7 mouse cellular contexts compared by ENCODE assay signal in the genomic region with DNA sequence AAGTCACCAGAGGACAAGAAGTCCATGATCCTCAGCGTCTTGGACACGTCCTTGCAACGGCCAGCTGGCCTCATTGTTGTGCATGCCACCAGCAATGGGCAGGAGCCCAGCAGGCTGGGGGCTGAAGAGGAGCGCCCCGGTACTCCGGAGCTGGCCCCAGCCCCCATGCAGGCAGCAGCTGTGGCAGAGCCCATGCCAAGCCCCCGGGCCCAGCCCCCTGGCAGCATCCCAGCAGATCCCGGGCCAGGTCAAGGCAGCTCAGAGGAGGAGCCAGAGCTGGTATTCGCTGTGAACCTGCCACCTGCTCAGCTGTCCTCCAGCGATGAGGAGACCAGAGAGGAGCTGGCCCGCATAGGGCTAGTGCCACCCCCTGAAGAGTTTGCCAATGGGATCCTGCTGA. TPM values are rescaled to one million over a fixed set of nuclear protein-coding genes. Genes with fewer than 3 reads are reported as not detected.
DNase-seq lines count a peak whose midpoint lies in the region; ATAC-seq and TF ChIP-seq lines count a peak whose summit lies in the region.

No protein-coding gene starts in this region.

- ATAC-seq in CD4-positive, CD25-positive, alpha-beta regulatory T cell, adult 4 months = no peak

- TF ChIP-seq CTCF in brain, embryonic 14.5 days (IDR thresholded peaks at IDR 0.05; ENCODE audit: borderline replicate concordance, extremely low read depth, insufficient read depth, insufficient read length) = no peak

- H3K27me3 ChIP-seq in limb, embryonic 10.5 days (ENCODE audit: low read depth, poor library complexity, severe bottlenecking) = peaks cover 48% of the 10 kb centered on the region

- no peak for TF ChIP-seq POLR2A in brain, embryonic 14.5 days (IDR thresholded peaks at IDR 0.05; ENCODE audit: borderline replicate concordance, extremely low read depth, insufficient read depth, insufficient read length, poor library complexity, severe bottlenecking)

- peaks cover 19% of the 10 kb centered on the region for H3K4me1 ChIP-seq in limb, embryonic 10.5 days

- peak overlapping the region; percentile 30; the same call in 1 of the 2 replicates for H3K27ac ChIP-seq in limb, embryonic 10.5 days

- DNase-seq in layer of hippocampus, postnatal 10 days (ENCODE audit: low spot score in 2 of 2) = peak; percentile 78 to 82
- no peak for DNase-seq in layer of hippocampus, adult 8-10 months (ENCODE audit: low spot score in 2 of 2)
- peak; percentile 77 for DNase-seq in brain, embryonic 14.5 days (ENCODE audit: low read depth)
- DNase-seq in cerebellum, postnatal 4 days (ENCODE audit: low spot score in 2 of 2) = peak; percentile 59 to 95
- no peak for DNase-seq in limb, embryonic 10.5 days (ENCODE audit: low spot score)
- DNase-seq in adrenal gland, postnatal 4 days (ENCODE audit: low spot score in 2 of 2) = no peak

- WGBS in limb, embryonic 10.5 days = 40% methylated on average over 11 of the region's 11 CpGs

- H3K4me3 ChIP-seq in limb, embryonic 10.5 days = peak overlapping the region; percentile 51

- H3K36me3 ChIP-seq in limb, embryonic 10.5 days = peaks cover 41% of the 10 kb centered on the region

- no peaks in the 10 kb centered on the region for H3K9me3 ChIP-seq in limb, embryonic 10.5 days (replicated peaks)

RNA-seq across cellular contexts. Expression of gene Acr, which starts 19.3 kb away (rescaled TPM):
- total RNA-seq in layer of hippocampus, postnatal 10 days (2021) = 1 to 10 TPM; 1.8 to 3.1 TPM
- 1 to 10 TPM in 3 of 4 experiments, under 1 TPM in 1; 0.95 to 2.1 (median 1.4) TPM for total RNA-seq in layer of hippocampus, adult 8-10 months (2022)
- polyA plus RNA-seq in brain, embryonic 14.5 days (2012; rRNA removed) = 9.4 and 9.7 TPM in 2 replicates
- polyA plus RNA-seq in limb, embryonic 10.5 days (2016; fragmentation: Nextera tagmentation; extraction: Ambion mirVana) = 0.10 TPM in 1 of 2 replicates, not detected in the other
- not detected for polyA plus RNA-seq in CD4-positive, CD25-positive, alpha-beta regulatory T cell, adult 4 months (2017; shearing (Covaris generic))
- total RNA-seq in adrenal gland, postnatal 4 days (2021) = 1 to 10 TPM; 1.9 to 2.8 TPM

RNA-seq across cellular contexts. Expression of gene Rabl2, which starts 42.9 kb away (rescaled TPM):
- 10 to 100 TPM; 31.4 to 36.3 TPM for total RNA-seq in layer of hippocampus, postnatal 10 days (2021)
- total RNA-seq in layer of hippocampus, adult 8-10 months (2022) = 10 to 100 TPM; 27.2 to 41.2 (median 32.7) TPM
- 90.4 and 103 TPM in 2 replicates for polyA plus RNA-seq in brain, embryonic 14.5 days (2012; rRNA removed)
- 64.8 and 65.6 TPM in 2 replicates for polyA plus RNA-seq in limb, embryonic 10.5 days (2016; fragmentation: Nextera tagmentation; extraction: Ambion mirVana)
- 1 to 10 TPM; 1.3 to 2.2 TPM for polyA plus RNA-seq in CD4-positive, CD25-positive, alpha-beta regulatory T cell, adult 4 months (2017; shearing (Covaris generic))
- total RNA-seq in adrenal gland, postnatal 4 days (2021) = 10 to 100 TPM; 17.3 to 18.3 TPM

RNA-seq across cellular contexts. Expression of gene Shank3, which starts 49.4 kb away (rescaled TPM):
- 100 to 1,000 TPM; 221 to 225 TPM for total RNA-seq in layer of hippocampus, postnatal 10 days (2021)
- total RNA-seq in layer of hippocampus, adult 8-10 months (2022) = 100 to 1,000 TPM; 208 to 231 (median 223) TPM
- polyA plus RNA-seq in brain, embryonic 14.5 days (2012; rRNA removed) = 31.2 and 41.5 TPM in 2 replicates
- polyA plus RNA-seq in limb, embryonic 10.5 days (2016; fragmentation: Nextera tagmentation; extraction: Ambion mirVana) = 2.1 and 2.8 TPM in 2 replicates
- polyA plus RNA-seq in CD4-positive, CD25-positive, alpha-beta regulatory T cell, adult 4 months (2017; shearing (Covaris generic)) = not detected
- 10 to 100 TPM; 58.7 to 66.0 TPM for total RNA-seq in adrenal gland, postnatal 4 days (2021)

Comparison
In these comparisons a context has a peak if more than half of its experiments do, and no peak if none do; other contexts are left out.
1. DNase-seq: peak in layer of hippocampus, postnatal 10 days (2 of 2), brain, embryonic 14.5 days (single experiment) and cerebellum, postnatal 4 days (2 of 2); none in layer of hippocampus, adult 8-10 months (0 of 2), limb, embryonic 10.5 days (single experiment) and adrenal gland, postnatal 4 days (0 of 2).